Mouse (Mus musculus) subcutaneous adipose tissue, adult 2 months (tissue): Measurements from ENCODE around the gene Cd244a. TPM values are rescaled to one million over a fixed set of nuclear protein-coding genes. Genes with fewer than 3 reads are reported as not detected.

Source experiments
- polyA plus RNA-seq: library from polyadenylated mRNA; depleted of rRNA; stranded (reverse); fragments of >200 nt; gene quantifications from 2 replicates; pipeline ENCODE4 v1.2.3, GENCODE M21; 2012; ENCODE audit warnings: low replicate concordance; rRNA removed

Gene Cd244a
- polyA plus RNA-seq: 0.40 and 1.7 TPM in 2 replicates

GRCm38 (mm10) chr1:171558898-171559297, at the start of gene Cd244a:
Cd244a (plus strand) TSS chr1:171559193.

GRCm38 (mm10) chr1:171535194-171535593, 23.8 kb upstream of the Cd244a start, which contains the start of gene Itln1:
Itln1 (minus strand) TSS chr1:171535294.

GRCm38 (mm10) chr1:171607176-171607575, 48.2 kb downstream of the Cd244a start, which contains the start of gene Ly9:
Ly9 (minus strand) TSS chr1:171607410.

GRCm38 (mm10) chr1:171652734-171653133, 93.7 kb downstream of the Cd244a start, which contains the start of gene Slamf7:
Slamf7 (minus strand) TSS chr1:171653035.

Other genes with a start within 250 kb of the Cd244a start
- 42.6 and 67.2 TPM in 2 replicates for gene Dedd, start 230.0 kb upstream of the Cd244a start, polyA plus RNA-seq
- 54.6 and 76.1 TPM in 2 replicates for gene Nit1, start 213.5 kb upstream of the Cd244a start, polyA plus RNA-seq
- 18.1 and 21.6 TPM in 2 replicates for gene Pfdn2, start 213.5 kb upstream of the Cd244a start, polyA plus RNA-seq
- 0.69 and 1.6 TPM in 2 replicates for gene Klhdc9, start 198.4 kb upstream of the Cd244a start, polyA plus RNA-seq
- gene Nectin4, start 189.1 kb upstream of the Cd244a start, polyA plus RNA-seq: 0.75 and 5.6 TPM in 2 replicates
- 6.3 and 10.3 TPM in 2 replicates for gene Arhgap30, start 170.2 kb upstream of the Cd244a start, polyA plus RNA-seq
- gene Usf1, start 147.9 kb upstream of the Cd244a start, polyA plus RNA-seq: 70.6 and 125 TPM in 2 replicates
- gene Tstd1, start 140.3 kb upstream of the Cd244a start, polyA plus RNA-seq: 1.4 and 2.1 TPM in 2 replicates
- gene F11r, start 121.7 kb upstream of the Cd244a start, polyA plus RNA-seq: 67.4 and 79.5 TPM in 2 replicates
- gene Alyref2, start 55.7 kb upstream of the Cd244a start, polyA plus RNA-seq: 2.8 and 6.5 TPM in 2 replicates
- 0.30 TPM in 1 of 2 replicates, not detected in the other for gene Itln1, start 23.9 kb upstream of the Cd244a start, polyA plus RNA-seq
- gene Ly9, start 48.2 kb downstream of the Cd244a start, polyA plus RNA-seq: 1.6 and 4.8 TPM in 2 replicates
- gene Slamf7, start 93.8 kb downstream of the Cd244a start, polyA plus RNA-seq: 1.3 and 5.3 TPM in 2 replicates
- gene Cd48, start 122.8 kb downstream of the Cd244a start, polyA plus RNA-seq: 13.3 and 17.3 TPM in 2 replicates
- 0.04 and 0.13 TPM in 2 replicates for gene Slamf1, start 207.9 kb downstream of the Cd244a start, polyA plus RNA-seq